Mouse (Mus musculus): ENCODE data around the gene Prss36. TPM values are rescaled to one million over a fixed set of nuclear protein-coding genes. Genes with fewer than 3 reads are reported as not detected.

Gene Prss36
- polyA plus RNA-seq, 1 experiment = 10.6 TPM

DNA sequence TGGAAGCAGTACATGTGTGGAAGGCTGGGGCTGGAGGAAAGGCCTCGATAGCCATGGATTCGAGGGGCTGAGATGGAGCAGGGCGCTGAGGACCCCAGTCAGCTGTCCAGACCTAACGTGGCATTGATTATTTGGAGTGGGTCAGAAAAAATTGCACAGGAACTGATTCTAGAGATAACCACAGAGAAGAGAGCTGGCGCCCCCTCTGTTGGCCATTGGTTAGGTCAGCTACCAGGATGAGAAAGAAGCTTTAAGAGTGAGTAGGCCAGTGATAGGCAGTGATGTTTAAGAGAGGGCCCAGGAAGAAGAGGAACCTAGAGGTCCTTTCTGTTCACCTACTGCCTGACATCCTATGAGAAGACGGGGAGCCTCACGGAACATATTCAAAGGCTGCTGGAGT is 27.2 kb downstream of the Prss36 start:
- H3K4me3 ChIP-seq = no peak overlapping the region
- H3K36me3 ChIP-seq (ENCODE audit: control insufficient read depth, insufficient read depth) = peaks cover 24% of the 10 kb centered on the region
- no peaks in the 10 kb centered on the region for H3K79me2 ChIP-seq (ENCODE audit: control insufficient read depth, insufficient read depth)
- no peaks in the 10 kb centered on the region for H3K27me3 ChIP-seq (ENCODE audit: control insufficient read depth, insufficient read depth, insufficient read length)
- TF ChIP-seq POLR2A (IDR thresholded peaks at IDR 0.05; ENCODE audit: insufficient read length, low read depth) (no peak), CEBPB (IDR thresholded peaks at IDR 0.05; ENCODE audit: insufficient read depth, poor library complexity, severe bottlenecking) (no peak), TCF3 (IDR thresholded peaks at IDR 0.05; ENCODE audit: insufficient read length, low read depth) (no peak), MYOG (IDR thresholded peaks at IDR 0.05; ENCODE audit: control insufficient read depth in 1 of 3, insufficient read depth in 1 of 3, insufficient read length in 2 of 3, low read depth in 2 of 3) (no peak), POLR2AphosphoS2 (IDR thresholded peaks at IDR 0.05; ENCODE audit: insufficient read length, low read depth) (no peak), USF1 (IDR thresholded peaks at IDR 0.05; ENCODE audit: low read depth) (no peak), MYOD1 (IDR thresholded peaks at IDR 0.05; ENCODE audit: control insufficient read depth in 1 of 3, insufficient read length in 2 of 3, low read depth in 2 of 3) (no peak)
- H3ac ChIP-seq (ENCODE audit: control insufficient read depth, insufficient read length) = no peak overlapping the region
- H3K4me2 ChIP-seq (ENCODE audit: low read depth) = no peak overlapping the region

DNA sequence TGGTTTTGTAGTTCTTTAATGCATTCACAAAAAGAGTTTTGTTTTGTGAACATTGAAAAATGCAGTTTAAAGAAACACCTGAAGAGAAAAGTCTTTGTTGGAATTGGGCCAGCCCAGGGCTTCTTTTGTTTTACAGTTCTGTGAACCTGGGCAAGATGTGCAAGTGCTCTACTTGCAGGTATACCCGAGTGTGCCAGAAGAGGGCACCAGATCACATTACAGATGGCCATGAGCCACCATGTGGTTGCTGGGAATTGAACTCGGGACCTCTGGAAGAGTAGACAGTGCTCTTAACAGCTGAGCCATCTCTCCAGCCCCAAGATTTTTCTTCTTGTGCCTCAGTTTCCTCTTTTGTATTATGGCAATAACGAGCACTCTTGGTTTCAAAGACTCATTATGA is 28.3 kb downstream of the Prss36 start:
- no peaks in the 10 kb centered on the region for H3K27me3 ChIP-seq (ENCODE audit: control insufficient read depth, insufficient read depth, insufficient read length)
- H3ac ChIP-seq (ENCODE audit: control insufficient read depth, insufficient read length) = no peak overlapping the region
- TF ChIP-seq USF1 (IDR thresholded peaks at IDR 0.05; ENCODE audit: low read depth) (no peak), POLR2AphosphoS2 (IDR thresholded peaks at IDR 0.05; ENCODE audit: insufficient read length, low read depth) (no peak), E2F4 (IDR thresholded peaks at IDR 0.05; ENCODE audit: insufficient read depth) (no peak), MYOG (IDR thresholded peaks at IDR 0.05; ENCODE audit: control insufficient read depth in 1 of 3, insufficient read depth in 1 of 3, insufficient read length in 2 of 3, low read depth in 2 of 3) (no peak), REST (IDR thresholded peaks at IDR 0.05; ENCODE audit: insufficient read depth, insufficient read length) (no peak), CEBPB (IDR thresholded peaks at IDR 0.05; ENCODE audit: insufficient read depth, poor library complexity, severe bottlenecking) (no peak), TCF12 (IDR thresholded peaks at IDR 0.05; ENCODE audit: insufficient read depth, poor library complexity, severe bottlenecking) (no peak), SRF (IDR thresholded peaks at IDR 0.05; ENCODE audit: control insufficient read depth, insufficient read length, low read depth) (no peak)
- H3K4me3 ChIP-seq = no peak overlapping the region
- no peak overlapping the region for H3K4me2 ChIP-seq (ENCODE audit: low read depth)
- H3K36me3 ChIP-seq (ENCODE audit: control insufficient read depth, insufficient read depth) = peaks cover 24% of the 10 kb centered on the region
- H3K79me2 ChIP-seq (ENCODE audit: control insufficient read depth, insufficient read depth) = peaks cover under 1% of the 10 kb centered on the region

DNA sequence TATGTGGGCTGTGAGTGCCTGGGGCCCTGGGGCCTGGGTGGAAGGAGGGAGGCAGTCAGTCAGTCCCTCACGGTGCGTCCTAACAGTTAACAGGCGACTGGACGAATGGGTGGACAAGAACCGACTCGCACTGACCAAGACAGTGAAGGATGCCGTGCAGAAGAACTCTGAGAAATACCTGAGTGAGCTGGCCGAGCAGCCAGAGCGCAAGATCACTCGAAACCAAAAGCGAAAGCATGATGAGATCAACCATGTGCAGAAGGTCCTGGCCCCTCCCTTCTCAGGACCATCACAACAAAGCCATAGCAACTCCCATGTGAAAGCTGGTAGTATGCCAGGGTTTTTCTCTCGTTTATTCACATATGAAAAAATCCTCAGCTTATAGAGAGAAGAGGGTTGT is 31.2 kb downstream of the Prss36 start:
- TF ChIP-seq REST (IDR thresholded peaks at IDR 0.05; ENCODE audit: insufficient read depth, insufficient read length) (no peak), POLR2A (IDR thresholded peaks at IDR 0.05; ENCODE audit: insufficient read length, low read depth) (no peak), MYOD1 (IDR thresholded peaks at IDR 0.05; ENCODE audit: control insufficient read depth in 1 of 3, insufficient read length in 2 of 3, low read depth in 2 of 3) (no peak), E2F4 (IDR thresholded peaks at IDR 0.05; ENCODE audit: insufficient read depth) (no peak), TCF12 (IDR thresholded peaks at IDR 0.05; ENCODE audit: insufficient read depth, poor library complexity, severe bottlenecking) (no peak), SRF (IDR thresholded peaks at IDR 0.05; ENCODE audit: control insufficient read depth, insufficient read length, low read depth) (no peak), USF1 (IDR thresholded peaks at IDR 0.05; ENCODE audit: low read depth) (no peak), CEBPB (IDR thresholded peaks at IDR 0.05; ENCODE audit: insufficient read depth, poor library complexity, severe bottlenecking) (no peak)
- Histone ChIP-seq H3K27me3 (ENCODE audit: control insufficient read depth, insufficient read depth, insufficient read length) (no peaks in the 10 kb centered on the region), H3K4me3 (no peak overlapping the region), H3K79me2 (ENCODE audit: control insufficient read depth, insufficient read depth) (peaks cover 5% of the 10 kb centered on the region), H3K36me3 (ENCODE audit: control insufficient read depth, insufficient read depth) (peaks cover 20% of the 10 kb centered on the region), H3K4me2 (ENCODE audit: low read depth) (no peak overlapping the region), H3ac (ENCODE audit: control insufficient read depth, insufficient read length) (no peak overlapping the region)

DNA sequence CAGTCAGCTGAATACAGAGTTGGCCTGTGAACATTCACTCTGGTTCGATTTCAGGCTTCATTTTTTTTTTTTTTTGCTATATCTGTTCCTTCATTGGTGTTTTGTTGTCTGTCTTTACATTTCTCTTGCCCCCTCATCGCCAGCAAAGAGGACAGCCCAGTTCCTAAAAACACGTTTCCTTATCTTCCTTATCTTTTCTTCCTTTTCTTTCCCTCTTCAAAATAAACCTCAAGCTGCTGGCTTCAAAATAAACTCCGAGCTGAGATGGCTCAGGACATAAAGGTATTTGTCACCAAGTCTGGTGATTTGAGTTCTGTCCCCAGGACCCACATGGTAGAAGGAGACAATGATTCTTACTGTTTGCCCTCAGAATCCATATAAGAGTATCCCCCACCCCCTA is 33.6 kb downstream of the Prss36 start:
- Histone ChIP-seq H3K4me2 (ENCODE audit: low read depth) (peak overlapping the region; percentile 97), H3K27me3 (ENCODE audit: control insufficient read depth, insufficient read depth, insufficient read length) (no peaks in the 10 kb centered on the region), H3K36me3 (ENCODE audit: control insufficient read depth, insufficient read depth) (peaks cover 23% of the 10 kb centered on the region), H3K4me3 (peak overlapping the region; percentile 47), H3K79me2 (ENCODE audit: control insufficient read depth, insufficient read depth) (peaks cover 5% of the 10 kb centered on the region), H3ac (ENCODE audit: control insufficient read depth, insufficient read length) (peak overlapping the region; percentile 43)
- TF ChIP-seq MYOD1 (IDR thresholded peaks at IDR 0.05; ENCODE audit: control insufficient read depth in 1 of 3, insufficient read length in 2 of 3, low read depth in 2 of 3) (no peak), TCF3 (IDR thresholded peaks at IDR 0.05; ENCODE audit: insufficient read length, low read depth) (no peak), CEBPB (IDR thresholded peaks at IDR 0.05; ENCODE audit: insufficient read depth, poor library complexity, severe bottlenecking) (no peak), TCF12 (IDR thresholded peaks at IDR 0.05; ENCODE audit: insufficient read depth, poor library complexity, severe bottlenecking) (no peak), MYOG (IDR thresholded peaks at IDR 0.05; ENCODE audit: control insufficient read depth in 1 of 3, insufficient read depth in 1 of 3, insufficient read length in 2 of 3, low read depth in 2 of 3) (no peak), POLR2AphosphoS2 (IDR thresholded peaks at IDR 0.05; ENCODE audit: insufficient read length, low read depth) (no peak), USF1 (IDR thresholded peaks at IDR 0.05; ENCODE audit: low read depth) (no peak), E2F4 (IDR thresholded peaks at IDR 0.05; ENCODE audit: insufficient read depth) (no peak), SRF (IDR thresholded peaks at IDR 0.05; ENCODE audit: control insufficient read depth, insufficient read length, low read depth) (no peak), POLR2A (IDR thresholded peaks at IDR 0.05; ENCODE audit: insufficient read length, low read depth) (no peak)

DNA sequence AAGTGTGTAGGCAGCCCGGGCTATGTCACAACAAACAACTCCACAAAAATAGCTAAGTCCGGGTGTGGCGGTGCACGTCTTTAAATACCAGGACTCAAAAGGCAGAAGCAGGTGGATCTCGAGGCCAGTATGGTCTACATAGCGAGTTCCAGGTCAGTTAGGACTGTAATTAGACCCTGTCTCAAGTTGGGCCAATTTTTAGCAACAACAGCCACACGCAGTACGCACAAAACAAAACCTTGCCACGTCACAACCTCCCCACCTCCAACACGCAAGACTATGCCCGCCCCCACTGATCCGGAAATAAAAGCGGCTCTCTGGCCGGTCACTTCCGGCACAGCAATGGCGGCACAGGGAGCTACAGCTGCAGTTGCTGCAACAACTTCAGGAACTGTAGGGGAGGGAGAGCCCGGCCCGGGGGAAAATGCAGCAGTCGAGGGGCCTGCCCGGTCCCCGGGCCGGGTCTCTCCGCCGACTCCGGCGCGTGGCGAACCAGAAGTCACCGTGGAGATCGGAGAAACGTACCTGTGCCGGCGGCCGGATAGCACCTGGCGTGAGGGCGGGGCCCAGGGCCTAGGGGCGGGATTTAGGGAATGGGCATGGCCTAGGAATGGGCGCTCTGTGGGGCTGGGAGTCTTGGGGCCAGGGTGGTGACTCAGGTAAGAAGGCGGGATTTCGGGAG is 34.2 kb downstream of the Prss36 start, which contains the start of gene Kat8:
Gene Kat8 (plus strand): TSS at position 327 of the 682 bp plus-strand sequence.
- H3K79me2 ChIP-seq (ENCODE audit: control insufficient read depth, insufficient read depth) = peaks cover 5% of the 10 kb centered on the region
- peak within 1 kb of the TSS; percentile 97 for H3K4me2 ChIP-seq (ENCODE audit: low read depth)
- peak within 1 kb of the TSS; percentile 47 for H3K4me3 ChIP-seq
- peaks cover 20% of the 10 kb centered on the region for H3K36me3 ChIP-seq (ENCODE audit: control insufficient read depth, insufficient read depth)
- H3ac ChIP-seq (ENCODE audit: control insufficient read depth, insufficient read length) = peak within 1 kb of the TSS; percentile 43
- no peaks in the 10 kb centered on the region for H3K27me3 ChIP-seq (ENCODE audit: control insufficient read depth, insufficient read depth, insufficient read length)
- no peak for TF ChIP-seq TCF12 (IDR thresholded peaks at IDR 0.05; ENCODE audit: insufficient read depth, poor library complexity, severe bottlenecking)
- TF ChIP-seq POLR2AphosphoS2 (IDR thresholded peaks at IDR 0.05; ENCODE audit: insufficient read length, low read depth) = peak; percentile 74
- TF ChIP-seq SRF (IDR thresholded peaks at IDR 0.05; ENCODE audit: control insufficient read depth, insufficient read length, low read depth) = no peak
- peak in 1 of 3 experiments; percentile 24 for TF ChIP-seq MYOG (IDR thresholded peaks at IDR 0.05; ENCODE audit: control insufficient read depth in 1 of 3, insufficient read depth in 1 of 3, insufficient read length in 2 of 3, low read depth in 2 of 3)
- TF ChIP-seq POLR2A (IDR thresholded peaks at IDR 0.05; ENCODE audit: insufficient read length, low read depth) = peak; percentile 57
- peak; percentile 23 to 65 (median 54) for TF ChIP-seq MYOD1 (IDR thresholded peaks at IDR 0.05; ENCODE audit: control insufficient read depth in 1 of 3, insufficient read length in 2 of 3, low read depth in 2 of 3)

Measured in myocyte (in vitro differentiated cells).